Mouse (Mus musculus): ENCODE results near the gene Madd.

The Madd gene

DNA sequence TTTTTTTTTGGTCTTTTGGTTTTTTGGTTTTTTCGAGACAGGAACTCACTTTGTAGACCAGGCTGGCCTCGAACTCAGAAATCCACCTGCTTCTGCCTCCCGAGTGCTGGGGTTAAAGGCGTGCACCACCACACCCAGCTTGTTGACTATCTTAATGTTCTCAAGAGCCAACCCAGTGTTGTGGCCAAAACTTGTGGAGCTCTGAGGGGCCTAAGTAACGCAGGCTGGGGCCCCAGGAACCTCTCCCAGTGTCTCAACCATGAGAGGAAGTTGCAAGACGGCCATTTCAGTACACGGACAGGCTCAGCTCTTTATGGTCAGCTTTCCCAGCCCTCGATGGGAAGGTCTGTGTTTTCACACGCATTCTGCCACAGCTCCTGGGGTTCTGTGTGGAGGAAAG, 94.7 kb downstream of the Madd start:
- DNase-seq, result no peak

- DNase-seq, result peak in 1 of 2 experiments; percentile 31
These were observed 96.2 kb downstream of the Madd start for GRCm38 (mm10) chr2:91087453-91087852.
